Comparison of ENCODE assay signal across 8 mouse cellular contexts in the genomic region with DNA sequence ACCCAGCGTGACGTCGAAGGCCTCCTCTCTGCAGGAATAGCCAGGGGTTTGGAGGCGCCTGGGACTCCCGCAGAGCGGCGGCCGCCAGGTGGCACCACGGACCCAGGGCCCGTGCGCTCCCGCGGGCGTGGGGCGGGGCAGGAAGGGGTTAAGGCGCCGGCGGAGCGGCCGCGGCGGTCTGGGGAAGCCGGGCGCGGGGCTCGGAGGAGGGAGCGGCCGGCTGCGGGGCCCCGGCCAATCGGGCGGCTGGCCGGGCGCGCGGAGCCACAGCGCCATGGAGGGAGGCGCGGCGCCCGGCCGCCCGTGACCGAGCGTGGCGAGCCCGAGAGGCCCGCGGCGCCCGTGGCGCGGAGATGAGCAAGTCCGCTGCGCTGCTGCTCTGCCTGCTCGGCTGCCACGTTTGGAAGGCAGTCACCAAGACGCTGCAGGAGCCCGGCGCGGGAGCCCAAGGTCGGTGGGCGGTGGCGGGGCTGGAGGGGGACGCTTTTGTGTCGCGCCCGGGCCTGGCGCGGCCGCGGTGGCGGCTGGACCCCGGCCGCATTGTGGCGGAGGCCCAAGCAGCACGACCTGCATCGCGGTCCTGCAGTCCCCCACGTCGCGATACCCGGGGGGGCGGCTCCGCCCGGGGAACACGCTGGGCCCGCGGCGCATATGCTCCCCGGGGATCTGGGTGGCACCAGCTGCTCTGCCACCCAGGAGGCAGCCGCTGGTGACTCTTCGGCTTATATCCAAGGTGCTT. TPM values are rescaled to one million over a fixed set of nuclear protein-coding genes. Genes with fewer than 3 reads are reported as not detected.
DNase-seq lines count a peak whose midpoint lies in the region; ATAC-seq and TF ChIP-seq lines count a peak whose summit lies in the region.

No protein-coding gene starts in this region.

- peak; percentile 28 for DNase-seq in CD4-positive helper T cell, adult 2 months (ENCODE audit: low read depth, low spot score)
- peak; percentile 44 for DNase-seq in c-Kit-positive CD71-negative TER-119-negative erythroid progenitor cells, embryonic 14.5 days (ENCODE audit: low read depth)
- peak; percentile 81 for DNase-seq in heart, postnatal 0 days (ENCODE audit: low spot score)
- DNase-seq in kidney, postnatal 4 days, result peak; percentile 94 to 96
- peak in 2 of 3 experiments; percentile 17 to 23 for DNase-seq in liver, embryonic 14.5 days (ENCODE audit: low read depth in 3 of 3, low spot score in 3 of 3)
- DNase-seq in thymus, adult 18-20 months, result peak; percentile 44 to 47

- peak overlapping the region; percentile 82 for H3K9ac ChIP-seq in forebrain, embryonic 13.5 days
- H3K9ac ChIP-seq in heart, postnatal 0 days (replicated peaks; ENCODE audit: low read depth, low read length), result peak overlapping the region; percentile 91
- peak overlapping the region; percentile 37 for H3K9ac ChIP-seq in liver, embryonic 14.5 days (replicated peaks)
- H3K9ac ChIP-seq in neural tube, embryonic 13.5 days, result peak overlapping the region; percentile 97

- no peaks in the 10 kb centered on the region for H3K36me3 ChIP-seq in forebrain, embryonic 13.5 days (ENCODE audit: poor library complexity, severe bottlenecking)
- no peaks in the 10 kb centered on the region for H3K36me3 ChIP-seq in heart, postnatal 0 days (replicated peaks; ENCODE audit: control insufficient read depth, insufficient read depth, low read length)
- H3K36me3 ChIP-seq in liver, embryonic 14.5 days (replicated peaks; ENCODE audit: control insufficient read depth, insufficient read depth, low read depth), result no peaks in the 10 kb centered on the region
- no peaks in the 10 kb centered on the region for H3K36me3 ChIP-seq in neural tube, embryonic 13.5 days

- peak; percentile 95 for ATAC-seq in forebrain, embryonic 13.5 days
- peak; percentile 91 for ATAC-seq in heart, postnatal 0 days (ENCODE audit: insufficient read depth, low read depth)
- peak; percentile 83 for ATAC-seq in liver, embryonic 14.5 days (ENCODE audit: insufficient read depth)
- peak; percentile 95 for ATAC-seq in neural tube, embryonic 13.5 days (ENCODE audit: low read depth)

- H3K27ac ChIP-seq in forebrain, embryonic 13.5 days, result peak overlapping the region; percentile 87
- H3K27ac ChIP-seq in heart, postnatal 0 days (ENCODE audit: low read depth), result peak overlapping the region; percentile 87
- no peak overlapping the region for H3K27ac ChIP-seq in liver, embryonic 14.5 days
- H3K27ac ChIP-seq in neural tube, embryonic 13.5 days (replicated peaks), result peak overlapping the region; percentile 95

- no peaks in the 10 kb centered on the region for H3K9me3 ChIP-seq in forebrain, embryonic 13.5 days (replicated peaks)
- no peaks in the 10 kb centered on the region for H3K9me3 ChIP-seq in heart, postnatal 0 days (replicated peaks; ENCODE audit: control insufficient read depth, low read length)
- H3K9me3 ChIP-seq in liver, embryonic 14.5 days (ENCODE audit: control insufficient read depth, low read length), result no peaks in the 10 kb centered on the region
- no peaks in the 10 kb centered on the region for H3K9me3 ChIP-seq in neural tube, embryonic 13.5 days

- TF ChIP-seq CTCF in heart, postnatal 0 days (IDR thresholded peaks at IDR 0.05; ENCODE audit: low read depth), result peak; percentile 79
- TF ChIP-seq CTCF in liver, embryonic 14.5 days (IDR thresholded peaks at IDR 0.05; ENCODE audit: low read depth), result peak; percentile 54

- under 1% methylated on average over 80 of the region's 93 CpGs for WGBS in forebrain, embryonic 13.5 days
- WGBS in heart, postnatal 0 days, result 0% methylated on average over 68 of the region's 93 CpGs
- WGBS in liver, embryonic 14.5 days (ENCODE audit: insufficient replicate concordance), result under 1% methylated on average over 89 of the region's 93 CpGs
- under 1% methylated on average over 80 of the region's 93 CpGs for WGBS in neural tube, embryonic 13.5 days

- no peak for TF ChIP-seq EP300 in heart, postnatal 0 days (IDR thresholded peaks at IDR 0.05; ENCODE audit: low read depth)
- no peak for TF ChIP-seq EP300 in liver, embryonic 14.5 days (IDR thresholded peaks at IDR 0.05; ENCODE audit: low read depth)

- peak overlapping the region; percentile 80 for H3K4me3 ChIP-seq in forebrain, embryonic 13.5 days
- H3K4me3 ChIP-seq in heart, postnatal 0 days (ENCODE audit: low read depth, low read length), result peak overlapping the region; percentile 98
- peak overlapping the region; percentile 58 to 64 for H3K4me3 ChIP-seq in liver, embryonic 14.5 days (ENCODE audit: insufficient read depth in 1 of 2, low read depth in 2 of 2, low read length in 2 of 2)
- peak overlapping the region; percentile 89 for H3K4me3 ChIP-seq in neural tube, embryonic 13.5 days

- peaks cover 21% of the 10 kb centered on the region for H3K4me1 ChIP-seq in forebrain, embryonic 13.5 days
- peaks cover 13% of the 10 kb centered on the region for H3K4me1 ChIP-seq in heart, postnatal 0 days (ENCODE audit: control insufficient read depth, insufficient read depth)
- no peaks in the 10 kb centered on the region for H3K4me1 ChIP-seq in liver, embryonic 14.5 days (replicated peaks; ENCODE audit: control insufficient read depth in 2 of 2, insufficient read depth in 2 of 2, low read length in 1 of 2)
- H3K4me1 ChIP-seq in neural tube, embryonic 13.5 days (replicated peaks), result peaks cover 26% of the 10 kb centered on the region

- peak overlapping the region; percentile 61 for H3K4me2 ChIP-seq in forebrain, embryonic 13.5 days
- H3K4me2 ChIP-seq in heart, postnatal 0 days (ENCODE audit: low read depth, low read length), result peak overlapping the region; percentile 86
- peak overlapping the region; percentile 68 for H3K4me2 ChIP-seq in liver, embryonic 14.5 days (ENCODE audit: low read depth)
- H3K4me2 ChIP-seq in neural tube, embryonic 13.5 days, result peak overlapping the region; percentile 77

- no peaks in the 10 kb centered on the region for H3K27me3 ChIP-seq in forebrain, embryonic 13.5 days
- H3K27me3 ChIP-seq in heart, postnatal 0 days (ENCODE audit: control insufficient read depth, insufficient read depth, low read length), result no peaks in the 10 kb centered on the region
- H3K27me3 ChIP-seq in liver, embryonic 14.5 days (ENCODE audit: control insufficient read depth, insufficient read depth, low read length), result peaks cover 10% of the 10 kb centered on the region
- H3K27me3 ChIP-seq in neural tube, embryonic 13.5 days, result no peaks in the 10 kb centered on the region

RNA-seq across cellular contexts. Expression of a gene that starts 4.3 kb away (rescaled TPM):
- 26.1 and 27.8 TPM in 2 replicates for polyA plus RNA-seq in forebrain, embryonic 13.5 days (2015; fragmentation: Nextera tagmentation; extraction: Ambion mirVana)
- 28.1 and 31.1 TPM in 2 replicates for total RNA-seq in heart, postnatal 0 days (2014; rRNA removed; ENCODE audit: low replicate concordance)
- polyA plus RNA-seq in heart, postnatal 0 days (2015; fragmentation: Nextera tagmentation; extraction: Ambion mirVana), result 14.8 and 15.4 TPM in 2 replicates
- 1.6 and 1.7 TPM in 2 replicates for polyA plus RNA-seq in liver, embryonic 14.5 days (2012; rRNA removed)
- polyA plus RNA-seq in liver, embryonic 14.5 days (2014; fragmentation: Nextera tagmentation; extraction: Ambion mirVana), result 2.4 and 2.6 TPM in 2 replicates
- polyA plus RNA-seq in neural tube, embryonic 13.5 days (2015; fragmentation: Nextera tagmentation; extraction: Ambion mirVana), result 54.2 and 55.4 TPM in 2 replicates

Comparison
In these comparisons a context has a peak if more than half of its experiments do, and no peak if none do; other contexts are left out.
1. DNase-seq: peak in every context shown above with its lines; median percentile 95 in kidney, postnatal 4 days; 81 in heart, postnatal 0 days; 46 in thymus, adult 18-20 months; 44 in c-Kit-positive CD71-negative TER-119-negative erythroid progenitor cells, embryonic 14.5 days; 28 in CD4-positive helper T cell, adult 2 months; 20 in liver, embryonic 14.5 days.
2. H3K9ac ChIP-seq: peak in every context shown above with its lines; median percentile 97 in neural tube, embryonic 13.5 days; 91 in heart, postnatal 0 days; 82 in forebrain, embryonic 13.5 days; 37 in liver, embryonic 14.5 days.